Mouse (Mus musculus) heart, adult 2 months (tissue): Measurements from ENCODE around the gene Tmem50b.

Experiments used
- CTCF ChIP-seq: fragments of 200-600 bp; IDR thresholded peaks from 2 replicates; pipeline ENCODE4 v1.8.1; 2022; ENCODE audit warnings: antibody characterized with exemption, mild to moderate bottlenecking, moderate library complexity
- POLR2A ChIP-seq: fragments of 200-500 bp; IDR thresholded peaks from 2 replicates; pipeline ENCODE4 v1.6.1; 2011; ENCODE audit warnings: mild to moderate bottlenecking, low read depth, low read length, control low read depth; ENCODE audit not compliant: insufficient read depth

- TF ChIP-seq CTCF (no peak), POLR2A (no peak)
Measured at GRCm38 (mm10) chr16:91561541-91562457, 35.8 kb downstream of the Tmem50b start.
